Mouse (Mus musculus) ES-Bruce4 (cell line): Measurements from ENCODE around the gene Tshr.

Experiments
- CTCF ChIP-seq: IDR thresholded peaks from one replicate; pipeline ENCODE4 v1.8.1; 2011; ENCODE audit warnings: low read depth, low read length
- EP300 ChIP-seq: IDR thresholded peaks from 2 replicates; pipeline ENCODE4 v1.6.1; 2011; ENCODE audit warnings: low read depth, low read length; ENCODE audit not compliant: insufficient read depth
- POLR2A ChIP-seq: IDR thresholded peaks from one replicate; pipeline ENCODE4 v1.8.1; 2011; ENCODE audit warnings: low read length; ENCODE audit not compliant: insufficient read depth

- TF ChIP-seq CTCF (no peak), POLR2A (no peak), EP300 (no peak)
Measured at GRCm38 (mm10) chr12:91513980-91514379, 129.6 kb downstream of the Tshr start.
